Mouse (Mus musculus) central nervous system, embryonic 11.5 days (tissue): ENCODE data around the gene Ehbp1. TPM values are rescaled to one million over a fixed set of nuclear protein-coding genes. Genes with fewer than 3 reads are reported as not detected.

Experiments used
- polyA plus RNA-seq: library from polyadenylated mRNA; depleted of rRNA; stranded (reverse); fragments of >200 nt; gene quantifications from 2 replicates; pipeline ENCODE4 v1.2.3, GENCODE M21; 2012; rRNA removed

Gene Ehbp1
- polyA plus RNA-seq = 23.0 and 29.4 TPM in 2 replicates

DNA sequence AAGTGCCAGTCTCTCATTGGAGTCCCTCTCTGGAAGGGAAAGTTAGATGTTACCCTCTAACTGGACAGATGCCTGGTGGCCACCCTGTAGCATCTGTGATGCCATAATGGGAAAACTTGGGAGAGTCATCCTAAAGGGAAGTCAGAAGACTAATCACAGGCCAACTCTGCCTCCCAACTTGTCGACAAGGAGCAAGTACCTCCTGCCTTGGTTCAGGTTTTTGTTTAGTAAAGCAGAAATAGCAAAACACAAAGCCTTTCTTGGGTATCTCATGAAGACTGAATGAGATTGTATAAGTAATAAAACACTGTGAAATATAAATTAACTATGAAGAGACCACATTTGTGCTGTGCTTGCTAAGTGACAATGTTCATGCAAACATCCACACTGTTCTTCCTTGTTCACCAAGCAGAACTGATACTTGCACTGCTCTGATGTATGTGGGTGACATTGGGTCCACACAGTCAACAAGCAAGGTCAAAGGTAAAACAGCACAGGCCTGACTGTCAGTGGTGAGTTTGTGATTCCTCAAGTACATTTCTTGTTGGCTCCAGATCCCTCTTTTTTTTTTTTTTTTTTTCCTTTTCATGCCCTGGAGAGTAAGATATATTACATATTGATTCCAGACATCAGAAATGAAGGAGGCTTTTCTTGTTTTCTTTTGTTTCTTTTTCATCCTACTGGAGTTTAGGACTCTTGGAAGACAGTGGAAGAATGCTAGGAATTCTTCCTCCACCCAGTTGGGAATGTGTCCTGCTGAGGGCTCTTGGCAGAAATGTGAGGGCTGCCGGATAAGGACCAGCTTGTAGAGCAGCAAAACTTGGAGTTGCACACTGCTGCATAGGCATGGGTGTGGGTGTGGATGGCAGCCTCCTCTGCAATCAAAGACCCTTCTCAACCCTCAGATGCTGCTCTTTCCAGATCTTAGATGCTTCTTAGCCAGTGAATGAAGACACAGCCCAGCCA, at the start of gene Ehbp1:
TSS of gene Ehbp1 (minus strand) at position 51 of the 966 bp plus-strand sequence.

DNA sequence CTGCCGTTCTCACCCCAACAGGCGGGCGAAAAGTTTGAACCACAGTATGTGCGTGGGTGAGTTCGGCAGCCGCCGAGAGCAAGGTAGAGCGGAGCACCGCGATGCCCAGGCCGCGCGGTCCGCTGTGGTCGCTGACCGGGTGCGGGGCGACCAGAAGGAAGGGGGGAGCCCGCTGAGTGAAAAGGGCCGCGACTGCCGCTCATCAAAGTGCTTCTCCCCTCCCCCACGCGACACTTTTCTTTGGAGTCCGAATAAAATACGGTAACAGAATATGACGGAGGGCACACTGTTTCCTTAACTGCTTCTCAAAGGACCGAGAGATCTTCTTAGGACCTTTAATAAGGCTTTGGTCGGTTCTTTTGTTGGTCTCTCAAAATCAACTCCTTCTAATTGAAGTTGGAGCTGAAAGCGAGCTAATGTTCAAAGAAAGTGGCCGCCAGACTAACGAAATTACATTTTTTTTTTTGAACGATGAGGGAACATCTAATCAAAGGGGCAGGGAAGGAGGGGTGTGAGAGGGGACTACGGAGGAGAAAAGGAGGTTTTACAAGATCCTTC, 339.2 kb downstream of the Ehbp1 start, which contains the start of gene Otx1:
TSS of gene Otx1 (minus strand) at position 115 of the 558 bp plus-strand sequence.

Other genes with a start within 250 kb of the Ehbp1 start
- gene Tmem17, start 169.8 kb upstream of the Ehbp1 start, polyA plus RNA-seq = 7.5 and 9.8 TPM in 2 replicates